Mouse (Mus musculus): Measurements from ENCODE around the gene Rbm20. TPM values are rescaled to one million over a fixed set of nuclear protein-coding genes. Genes with fewer than 3 reads are reported as not detected.

Gene Rbm20
- polyA plus RNA-seq, 1 experiment from 2014 or later, result 2.5 TPM

GRCm38 (mm10) chr19:53813576-53813975 is 136.5 kb downstream of the Rbm20 start:
- H3K9ac ChIP-seq, result no peak overlapping the region
- no peaks in the 10 kb centered on the region for H3K36me3 ChIP-seq
- peaks cover 19% of the 10 kb centered on the region for H3K4me1 ChIP-seq
- 96% methylated on average over 5 of the region's 5 CpGs for WGBS
- H3K4me3 ChIP-seq, result no peak overlapping the region
- H3K27me3 ChIP-seq, result no peaks in the 10 kb centered on the region
- no peak overlapping the region for H3K4me2 ChIP-seq
- no peak for ATAC-seq (ENCODE audit: borderline replicate concordance, extremely low read depth, low FRiP score, low TSS enrichment)
- no peak overlapping the region for H3K27ac ChIP-seq
- H3K9me3 ChIP-seq, result no peaks in the 10 kb centered on the region

DNA sequence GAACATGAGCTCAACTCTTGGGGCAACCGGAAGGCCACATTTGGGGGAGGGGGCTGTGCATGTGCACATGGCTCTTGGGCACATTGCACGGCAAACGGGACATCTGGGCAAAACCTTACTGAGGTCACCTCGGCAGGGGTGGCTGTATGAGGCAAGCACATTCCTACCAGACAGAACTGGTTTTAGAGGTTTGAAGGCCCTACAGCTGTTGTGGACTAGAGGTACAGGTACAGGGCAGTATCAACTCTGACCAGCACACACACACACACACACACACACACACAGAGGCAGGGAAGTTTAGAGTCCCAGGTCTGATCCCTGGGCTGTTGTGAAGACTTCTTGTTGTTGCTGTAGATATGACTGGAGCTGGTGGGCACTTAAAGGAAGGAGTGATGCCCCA is 138.6 kb downstream of the Rbm20 start:
- Histone ChIP-seq H3K9me3 (no peaks in the 10 kb centered on the region), H3K9ac (no peak overlapping the region), H3K27ac (no peak overlapping the region), H3K4me3 (no peak overlapping the region), H3K4me2 (no peak overlapping the region), H3K36me3 (no peaks in the 10 kb centered on the region), H3K4me1 (0 out of 2 replicates have a peak, but pooled peaks cover under 1% of the 10 kb centered on the region), H3K27me3 (no peaks in the 10 kb centered on the region)
- 78% methylated on average over 4 of the region's 4 CpGs for WGBS
- no peak for ATAC-seq (ENCODE audit: borderline replicate concordance, extremely low read depth, low FRiP score, low TSS enrichment)

DNA sequence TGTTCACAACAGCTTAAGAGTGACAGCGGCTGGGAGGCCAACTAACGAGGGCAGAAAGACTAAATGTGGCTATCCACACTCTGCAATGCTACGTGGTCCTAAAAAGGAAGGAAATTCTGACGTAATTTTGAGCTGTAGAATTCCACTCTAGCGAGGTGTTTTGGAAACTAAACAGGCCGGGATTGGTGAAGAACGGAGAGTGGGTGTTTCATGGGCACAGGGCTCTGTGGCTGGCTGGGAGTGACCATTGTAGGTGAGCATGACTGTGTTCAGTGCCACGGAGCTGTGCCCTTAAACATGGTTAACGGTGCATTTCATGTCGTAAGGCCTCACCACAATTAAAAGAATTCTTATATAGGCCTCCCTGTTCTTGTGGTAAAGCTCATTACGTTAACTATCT is 139.1 kb downstream of the Rbm20 start:
- no peak overlapping the region for H3K4me3 ChIP-seq
- no peak overlapping the region for H3K27ac ChIP-seq
- no peak for ATAC-seq (ENCODE audit: borderline replicate concordance, extremely low read depth, low FRiP score, low TSS enrichment)
- H3K9me3 ChIP-seq, result no peaks in the 10 kb centered on the region
- H3K27me3 ChIP-seq, result no peaks in the 10 kb centered on the region
- no peak overlapping the region for H3K9ac ChIP-seq
- H3K4me1 ChIP-seq, result peaks cover 5% of the 10 kb centered on the region; the same call in 1 of the 2 replicates
- WGBS, result 80% methylated on average over 11 of the region's 11 CpGs
- H3K36me3 ChIP-seq, result no peaks in the 10 kb centered on the region
- H3K4me2 ChIP-seq, result no peak overlapping the region

GRCm38 (mm10) chr19:53819299-53819698 is 142.2 kb downstream of the Rbm20 start:
- Histone ChIP-seq H3K9ac (no peak overlapping the region), H3K9me3 (no peaks in the 10 kb centered on the region), H3K4me2 (no peak overlapping the region), H3K36me3 (no peaks in the 10 kb centered on the region), H3K27ac (no peak overlapping the region), H3K27me3 (no peaks in the 10 kb centered on the region), H3K4me1 (peaks cover 14% of the 10 kb centered on the region), H3K4me3 (no peak overlapping the region)
- ATAC-seq (ENCODE audit: borderline replicate concordance, extremely low read depth, low FRiP score, low TSS enrichment), result no peak; the same call in 1 of the 2 replicates
- 28% methylated on average over 6 of the region's 6 CpGs for WGBS

- H3K4me2 ChIP-seq, result 0 out of 2 replicates have a peak overlapping the region, but pooled peaks have one; percentile 2
- 41% methylated on average over 13 of the region's 13 CpGs for WGBS
- no peak overlapping the region for H3K9ac ChIP-seq
- no peak overlapping the region for H3K4me3 ChIP-seq
- H3K27ac ChIP-seq, result peak overlapping the region; percentile 82
- peaks cover 14% of the 10 kb centered on the region for H3K4me1 ChIP-seq
- H3K9me3 ChIP-seq, result no peaks in the 10 kb centered on the region
- H3K27me3 ChIP-seq, result no peaks in the 10 kb centered on the region
- peak; percentile 59; the same call in 1 of the 2 replicates for ATAC-seq (ENCODE audit: borderline replicate concordance, extremely low read depth, low FRiP score, low TSS enrichment)
- no peaks in the 10 kb centered on the region for H3K36me3 ChIP-seq
Observed at GRCm38 (mm10) chr19:53821241-53822120, 144.4 kb downstream of the Rbm20 start.

DNA sequence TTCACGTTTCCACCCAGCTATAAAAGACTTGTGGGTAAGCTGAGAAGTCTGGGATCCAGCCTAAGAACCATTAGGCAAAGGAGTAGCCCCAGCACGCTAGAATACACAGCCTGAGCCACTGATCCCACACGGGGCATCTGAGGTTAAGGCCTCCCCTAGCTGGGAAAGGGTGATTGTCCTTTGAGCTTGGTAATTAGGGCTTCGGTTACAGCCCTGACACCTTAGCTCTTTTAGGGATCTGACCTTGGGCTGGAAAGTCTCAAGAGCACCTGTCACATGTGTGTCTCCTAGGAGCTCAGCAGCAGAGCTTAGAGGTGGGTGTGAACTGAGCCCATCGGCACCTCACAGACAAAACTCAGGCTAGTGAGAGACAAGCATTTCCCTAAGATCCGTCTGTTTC is 146.7 kb downstream of the Rbm20 start:
- Histone ChIP-seq H3K27ac (no peak overlapping the region), H3K9ac (no peak overlapping the region), H3K9me3 (no peaks in the 10 kb centered on the region), H3K27me3 (no peaks in the 10 kb centered on the region), H3K4me3 (no peak overlapping the region), H3K4me2 (no peak overlapping the region), H3K36me3 (no peaks in the 10 kb centered on the region), H3K4me1 (peaks cover 14% of the 10 kb centered on the region)
- WGBS, result 31% methylated on average over 6 of the region's 6 CpGs
- ATAC-seq (ENCODE audit: borderline replicate concordance, extremely low read depth, low FRiP score, low TSS enrichment), result no peak

GRCm38 (mm10) chr19:53824872-53825680 is 148.0 kb downstream of the Rbm20 start:
- 60% methylated on average over 21 of the region's 21 CpGs for WGBS
- peak overlapping the region; percentile 40 for H3K4me2 ChIP-seq
- peaks cover 16% of the 10 kb centered on the region for H3K4me1 ChIP-seq
- ATAC-seq (ENCODE audit: borderline replicate concordance, extremely low read depth, low FRiP score, low TSS enrichment), result no peak
- H3K4me3 ChIP-seq, result peak overlapping the region; percentile 25
- H3K27ac ChIP-seq, result no peak overlapping the region
- no peaks in the 10 kb centered on the region for H3K9me3 ChIP-seq
- no peaks in the 10 kb centered on the region for H3K36me3 ChIP-seq
- no peaks in the 10 kb centered on the region for H3K27me3 ChIP-seq
- no peak overlapping the region for H3K9ac ChIP-seq

GRCm38 (mm10) chr19:53829990-53830389 is 152.9 kb downstream of the Rbm20 start:
- H3K9ac ChIP-seq, result no peak overlapping the region
- 31% methylated on average over 6 of the region's 6 CpGs for WGBS
- H3K36me3 ChIP-seq, result no peaks in the 10 kb centered on the region
- H3K9me3 ChIP-seq, result no peaks in the 10 kb centered on the region
- no peak overlapping the region for H3K4me3 ChIP-seq
- no peaks in the 10 kb centered on the region for H3K27me3 ChIP-seq
- H3K4me1 ChIP-seq, result peaks cover 15% of the 10 kb centered on the region
- no peak for ATAC-seq (ENCODE audit: borderline replicate concordance, extremely low read depth, low FRiP score, low TSS enrichment)
- H3K4me2 ChIP-seq, result no peak overlapping the region
- H3K27ac ChIP-seq, result no peak overlapping the region

- no peak overlapping the region for H3K4me2 ChIP-seq
- 11% methylated on average over 8 of the region's 8 CpGs for WGBS
- H3K27ac ChIP-seq, result 0 out of 2 replicates have a peak overlapping the region, but pooled peaks have one; percentile 11
- H3K9ac ChIP-seq, result no peak overlapping the region
- no peaks in the 10 kb centered on the region for H3K9me3 ChIP-seq
- peaks cover 15% of the 10 kb centered on the region for H3K4me1 ChIP-seq
- H3K27me3 ChIP-seq, result no peaks in the 10 kb centered on the region
- H3K4me3 ChIP-seq, result no peak overlapping the region
- ATAC-seq (ENCODE audit: borderline replicate concordance, extremely low read depth, low FRiP score, low TSS enrichment), result peak; percentile 75
- H3K36me3 ChIP-seq, result no peaks in the 10 kb centered on the region
Observed at GRCm38 (mm10) chr19:53830407-53831163, 153.5 kb downstream of the Rbm20 start.

GRCm38 (mm10) chr19:53831164-53831448 is 154.0 kb downstream of the Rbm20 start:
- no peak overlapping the region for H3K27ac ChIP-seq
- H3K4me2 ChIP-seq, result no peak overlapping the region
- no peak for ATAC-seq (ENCODE audit: borderline replicate concordance, extremely low read depth, low FRiP score, low TSS enrichment)
- 31% methylated on average over 3 of the region's 3 CpGs for WGBS
- no peaks in the 10 kb centered on the region for H3K36me3 ChIP-seq
- H3K9ac ChIP-seq, result no peak overlapping the region
- H3K4me3 ChIP-seq, result no peak overlapping the region
- H3K4me1 ChIP-seq, result peaks cover 15% of the 10 kb centered on the region
- no peaks in the 10 kb centered on the region for H3K27me3 ChIP-seq
- H3K9me3 ChIP-seq, result no peaks in the 10 kb centered on the region

GRCm38 (mm10) chr19:53832512-53832911 is 155.4 kb downstream of the Rbm20 start:
- H3K4me1 ChIP-seq, result peaks cover 15% of the 10 kb centered on the region
- H3K27ac ChIP-seq, result no peak overlapping the region
- no peaks in the 10 kb centered on the region for H3K36me3 ChIP-seq
- no peak overlapping the region for H3K4me2 ChIP-seq
- WGBS, result 39% methylated on average over 7 of the region's 7 CpGs
- no peaks in the 10 kb centered on the region for H3K9me3 ChIP-seq
- ATAC-seq (ENCODE audit: borderline replicate concordance, extremely low read depth, low FRiP score, low TSS enrichment), result no peak
- no peak overlapping the region for H3K9ac ChIP-seq
- H3K27me3 ChIP-seq, result no peaks in the 10 kb centered on the region
- no peak overlapping the region for H3K4me3 ChIP-seq

Data from lung, embryonic 15.5 days (tissue).